Mouse (Mus musculus) erythroblast, embryonic 14.5 days (primary cell): ENCODE data around the gene Mei1. TPM values are rescaled to one million over a fixed set of nuclear protein-coding genes. Genes with fewer than 3 reads are reported as not detected.

Experiments
- H3K27me3 ChIP-seq: 2 replicates; pipeline ENCODE4 v1.6.1; 2012; ENCODE audit warnings: inconsistent platforms; ENCODE audit not compliant: control insufficient read depth
- H3K36me3 ChIP-seq: 2 replicates; pipeline ENCODE4 v1.6.1; 2012; ENCODE audit warnings: mild to moderate bottlenecking, inconsistent platforms; ENCODE audit not compliant: control insufficient read depth
- H3K4me1 ChIP-seq: 2 replicates; pipeline ENCODE4 v1.6.1; 2012; ENCODE audit warnings: inconsistent platforms; ENCODE audit not compliant: control insufficient read depth
- H3K4me3 ChIP-seq: replicated peaks from 2 replicates; pipeline ENCODE3; 2012; ENCODE audit warnings: moderate library complexity, mild to moderate bottlenecking, inconsistent platforms
- H3K9me3 ChIP-seq: 2 replicates; pipeline ENCODE4 v1.6.1; 2012; ENCODE audit warnings: low read length, inconsistent platforms, mixed read lengths; ENCODE audit not compliant: control insufficient read depth
- GATA1 ChIP-seq: IDR thresholded peaks from 2 replicates; pipeline ENCODE4 v1.6.1; 2012; ENCODE audit warnings: low read length, inconsistent platforms, mixed read lengths
- TAL1 ChIP-seq: IDR thresholded peaks from 3 replicates; pipeline ENCODE4 v1.6.1; 2012; ENCODE audit warnings: low read length, inconsistent platforms, mixed read lengths
- polyA plus RNA-seq: library from polyadenylated mRNA; stranded (reverse); fragments of >175 nt; gene quantifications from 2 replicates; pipeline ENCODE4 v1.2.3, GENCODE M21; 2012

The Mei1 gene
- polyA plus RNA-seq, 1 experiment = not detected

GRCm38 (mm10) chr15:82127426-82128374 lies 57.9 kb downstream of the Mei1 start, which contains the start of gene Ccdc134:
Ccdc134 (plus strand) TSS chr15:82127922.
- TF ChIP-seq TAL1 = no peak
- TF ChIP-seq GATA1 = no peak
- H3K4me1 ChIP-seq = peaks cover 39% of the 10 kb centered on the region
- peak within 1 kb of the TSS; percentile 87 for H3K4me3 ChIP-seq
- no peaks in the 10 kb centered on the region for H3K9me3 ChIP-seq
- H3K27me3 ChIP-seq = peaks cover 2% of the 10 kb centered on the region; the same call in 1 of the 2 replicates
- H3K36me3 ChIP-seq = peaks cover 29% of the 10 kb centered on the region

- H3K4me3 ChIP-seq = peak overlapping the region; percentile 87
- TF ChIP-seq GATA1 (no peak), TAL1 (no peak)
- no peaks in the 10 kb centered on the region for H3K9me3 ChIP-seq
- peaks cover 2% of the 10 kb centered on the region; the same call in 1 of the 2 replicates for H3K27me3 ChIP-seq
- H3K36me3 ChIP-seq = peaks cover 36% of the 10 kb centered on the region
- peaks cover 39% of the 10 kb centered on the region for H3K4me1 ChIP-seq
Observed at GRCm38 (mm10) chr15:82128398-82128797, 58.6 kb downstream of the Mei1 start.

GRCm38 (mm10) chr15:82130599-82130998 lies 60.8 kb downstream of the Mei1 start:
- TF ChIP-seq TAL1 (no peak), GATA1 (no peak)
- no peak overlapping the region for H3K4me3 ChIP-seq
- H3K4me1 ChIP-seq = peaks cover 39% of the 10 kb centered on the region
- no peaks in the 10 kb centered on the region for H3K27me3 ChIP-seq
- H3K9me3 ChIP-seq = no peaks in the 10 kb centered on the region
- H3K36me3 ChIP-seq = peaks cover 58% of the 10 kb centered on the region

GRCm38 (mm10) chr15:82135372-82135771 lies 65.6 kb downstream of the Mei1 start:
- H3K9me3 ChIP-seq = no peaks in the 10 kb centered on the region
- peaks cover 6% of the 10 kb centered on the region for H3K4me1 ChIP-seq
- TF ChIP-seq GATA1 (no peak), TAL1 (no peak)
- H3K36me3 ChIP-seq = peaks cover 79% of the 10 kb centered on the region
- H3K27me3 ChIP-seq = no peaks in the 10 kb centered on the region
- H3K4me3 ChIP-seq = no peak overlapping the region

- H3K27me3 ChIP-seq = no peaks in the 10 kb centered on the region
- no peaks in the 10 kb centered on the region for H3K9me3 ChIP-seq
- no peak overlapping the region for H3K4me3 ChIP-seq
- no peak for TF ChIP-seq TAL1
- no peak for TF ChIP-seq GATA1
- peaks cover 70% of the 10 kb centered on the region for H3K36me3 ChIP-seq
- H3K4me1 ChIP-seq = peaks cover 5% of the 10 kb centered on the region
Observed at GRCm38 (mm10) chr15:82138565-82138964, 68.8 kb downstream of the Mei1 start.

GRCm38 (mm10) chr15:82139196-82139595 lies 69.4 kb downstream of the Mei1 start:
- TF ChIP-seq TAL1 (no peak), GATA1 (no peak)
- H3K27me3 ChIP-seq = no peaks in the 10 kb centered on the region
- H3K9me3 ChIP-seq = no peaks in the 10 kb centered on the region
- peaks cover 68% of the 10 kb centered on the region for H3K36me3 ChIP-seq
- peaks cover 10% of the 10 kb centered on the region for H3K4me1 ChIP-seq
- no peak overlapping the region for H3K4me3 ChIP-seq

GRCm38 (mm10) chr15:82140355-82140754 lies 70.6 kb downstream of the Mei1 start:
- TF ChIP-seq TAL1 = no peak
- no peak for TF ChIP-seq GATA1
- H3K27me3 ChIP-seq = no peaks in the 10 kb centered on the region
- H3K4me1 ChIP-seq = peaks cover 19% of the 10 kb centered on the region
- peaks cover 60% of the 10 kb centered on the region for H3K36me3 ChIP-seq
- no peaks in the 10 kb centered on the region for H3K9me3 ChIP-seq
- no peak overlapping the region for H3K4me3 ChIP-seq

GRCm38 (mm10) chr15:82144157-82144556 lies 74.4 kb downstream of the Mei1 start:
- H3K4me1 ChIP-seq = peaks cover 48% of the 10 kb centered on the region
- H3K36me3 ChIP-seq = peaks cover 38% of the 10 kb centered on the region
- no peak overlapping the region for H3K4me3 ChIP-seq

GRCm38 (mm10) chr15:82145408-82145807 lies 75.6 kb downstream of the Mei1 start:
- H3K4me1 ChIP-seq = peaks cover 56% of the 10 kb centered on the region
- H3K9me3 ChIP-seq = no peaks in the 10 kb centered on the region
- H3K27me3 ChIP-seq = no peaks in the 10 kb centered on the region
- TF ChIP-seq GATA1 (no peak), TAL1 (no peak)
- H3K4me3 ChIP-seq = no peak overlapping the region
- peaks cover 37% of the 10 kb centered on the region for H3K36me3 ChIP-seq

More at GRCm38 (mm10) chr15:82144157-82144556, 74.4 kb downstream of the Mei1 start:
- no peaks in the 10 kb centered on the region for H3K27me3 ChIP-seq
- TF ChIP-seq TAL1 (no peak), GATA1 (no peak)
- no peaks in the 10 kb centered on the region for H3K9me3 ChIP-seq
